In genomic region chr13:55640480-55640879, GRCm38 (mm10) we compare ENCODE assay signal across 8 mouse cellular contexts. TPM values are rescaled to one million over a fixed set of nuclear protein-coding genes. Genes with fewer than 3 reads are reported as not detected.
DNase-seq lines count a peak whose midpoint lies in the region; ATAC-seq and TF ChIP-seq lines count a peak whose summit lies in the region.
"Not testable (repeated sequence)": the region's sequence is repeated elsewhere in the genome, so short reads cannot be mapped to it uniquely, and the experiment has no call there.

No protein-coding gene starts in this region.

- not testable (repeated sequence) for H3K27ac ChIP-seq in kidney, adult 2 months (ENCODE audit: insufficient read depth, low read depth, low read length); limb, embryonic 10.5 days; midbrain, postnatal 0 days (ENCODE audit: low read depth, low read length); spleen, adult 2 months (ENCODE audit: insufficient read depth, low read length)

- TF ChIP-seq CTCF in kidney, adult 2 months (conservative IDR thresholded peaks at IDR 0.05; ENCODE audit: insufficient read depth, insufficient read length, low read depth, low read length): peak; percentile 82
- peak; percentile 84 for TF ChIP-seq CTCF in midbrain, postnatal 0 days (IDR thresholded peaks at IDR 0.05)
- peak; percentile 78; the same call in 1 of the 2 replicates for TF ChIP-seq CTCF in spleen, adult 2 months (IDR thresholded peaks at IDR 0.05; ENCODE audit: extremely low read depth, insufficient read depth, insufficient read length, insufficient replicate concordance)

- not testable (repeated sequence) for H3K4me3 ChIP-seq in kidney, adult 2 months (ENCODE audit: insufficient read depth, low read depth, low read length); limb, embryonic 10.5 days; midbrain, postnatal 0 days (ENCODE audit: low read depth, low read length); spleen, adult 2 months (ENCODE audit: extremely low read depth, insufficient read depth, insufficient read length)

- DNase-seq in 416B (ENCODE audit: low read depth): peak; percentile 81
- peak; percentile 87 for DNase-seq in adrenal gland, postnatal 14 days
- DNase-seq in embryo, embryonic 10.5 days (ENCODE audit: low spot score): peak; percentile 85
- DNase-seq in gastrocnemius, postnatal 25 days: peak; percentile 36
- DNase-seq in kidney, adult 2 months: peak; percentile 83
- DNase-seq in limb, embryonic 10.5 days (ENCODE audit: low spot score): peak; percentile 86
- DNase-seq in midbrain, postnatal 0 days (ENCODE audit: low spot score): peak; percentile 73
- peak; percentile 51 to 75 for DNase-seq in spleen, adult 2 months (ENCODE audit: low read depth in 1 of 2, low spot score in 2 of 2)

- not testable (repeated sequence) for H3K27me3 ChIP-seq in kidney, adult 2 months (replicated peaks; ENCODE audit: control insufficient read depth, insufficient read depth, low read length); limb, embryonic 10.5 days (ENCODE audit: low read depth, poor library complexity, severe bottlenecking); midbrain, postnatal 0 days (ENCODE audit: insufficient read depth, low read length); spleen, adult 2 months (ENCODE audit: control insufficient read depth, insufficient read depth, low read length)

- not testable (repeated sequence) for TF ChIP-seq POLR2A in kidney, adult 2 months (IDR thresholded peaks at IDR 0.05; ENCODE audit: low read depth, low read length); spleen, adult 2 months (IDR thresholded peaks at IDR 0.05; ENCODE audit: low read depth, low read length)

- not testable (repeated sequence) for H3K4me2 ChIP-seq in midbrain, postnatal 0 days (ENCODE audit: low read depth, low read length, poor library complexity, severe bottlenecking)

- H3K9ac ChIP-seq in midbrain, postnatal 0 days (replicated peaks; ENCODE audit: low read length, poor library complexity, severe bottlenecking): not testable (repeated sequence)

- H3K9me3 ChIP-seq in limb, embryonic 10.5 days (replicated peaks); midbrain, postnatal 0 days (ENCODE audit: low read length): not testable (repeated sequence)

- H3K4me1 ChIP-seq in kidney, adult 2 months (ENCODE audit: control insufficient read depth, insufficient read depth, low read length); limb, embryonic 10.5 days; midbrain, postnatal 0 days (ENCODE audit: insufficient read depth, low read length); spleen, adult 2 months (ENCODE audit: control insufficient read depth, insufficient read depth, insufficient read length): not testable (repeated sequence)

- not testable (repeated sequence) for ATAC-seq in midbrain, postnatal 0 days (ENCODE audit: low FRiP score)

- H3K36me3 ChIP-seq in kidney, adult 2 months (ENCODE audit: control insufficient read depth, insufficient read depth, low read length): not testable (repeated sequence)
- peaks cover 77% of the 10 kb centered on the region for H3K36me3 ChIP-seq in limb, embryonic 10.5 days
- peaks cover 20% of the 10 kb centered on the region for H3K36me3 ChIP-seq in midbrain, postnatal 0 days (ENCODE audit: insufficient read depth, low read length)
- peaks cover 13% of the 10 kb centered on the region for H3K36me3 ChIP-seq in spleen, adult 2 months (ENCODE audit: control insufficient read depth, insufficient read depth, low read length)

- 38% methylated on average over 8 of the region's 8 CpGs for WGBS in kidney, adult 2 months
- 67% methylated on average over 8 of the region's 8 CpGs for WGBS in limb, embryonic 10.5 days
- WGBS in midbrain, postnatal 0 days: 54% methylated on average over 8 of the region's 8 CpGs
- WGBS in spleen, adult 2 months: 44% methylated on average over 8 of the region's 8 CpGs

RNA-seq across cellular contexts. Expression of gene Ddx46, which starts 5.7 kb away (rescaled TPM):
- total RNA-seq in adrenal gland, postnatal 14 days (2021): 35.1 and 41.8 TPM in 2 replicates
- 10 to 100 TPM; 17.1 to 18.5 TPM for total RNA-seq in gastrocnemius, postnatal 25 days (2021)
- 12.3 and 13.0 TPM in 2 replicates for polyA plus RNA-seq in kidney, adult 2 months (2012; rRNA removed)
- 41.5 and 45.6 TPM in 2 replicates for polyA plus RNA-seq in limb, embryonic 10.5 days (2016; fragmentation: Nextera tagmentation; extraction: Ambion mirVana)
- 22.3 and 29.8 TPM in 2 replicates for total RNA-seq in midbrain, postnatal 0 days (2014; rRNA removed)
- 20.4 and 21.9 TPM in 2 replicates for polyA plus RNA-seq in midbrain, postnatal 0 days (2015; fragmentation: Nextera tagmentation; extraction: Ambion mirVana)
- 10.4 and 12.3 TPM in 2 replicates for polyA plus RNA-seq in spleen, adult 2 months (2012; rRNA removed)

RNA-seq across cellular contexts. Expression of gene Caml, which starts 17.7 kb away (rescaled TPM):
- 25.4 and 27.9 TPM in 2 replicates for total RNA-seq in adrenal gland, postnatal 14 days (2021)
- 1 to 10 TPM; 8.2 to 9.2 TPM for total RNA-seq in gastrocnemius, postnatal 25 days (2021)
- polyA plus RNA-seq in kidney, adult 2 months (2012; rRNA removed): 21.4 and 26.6 TPM in 2 replicates
- polyA plus RNA-seq in limb, embryonic 10.5 days (2016; fragmentation: Nextera tagmentation; extraction: Ambion mirVana): 48.1 and 53.3 TPM in 2 replicates
- total RNA-seq in midbrain, postnatal 0 days (2014; rRNA removed): 90.6 and 101 TPM in 2 replicates
- 113 and 114 TPM in 2 replicates for polyA plus RNA-seq in midbrain, postnatal 0 days (2015; fragmentation: Nextera tagmentation; extraction: Ambion mirVana)
- polyA plus RNA-seq in spleen, adult 2 months (2012; rRNA removed): 7.6 and 8.5 TPM in 2 replicates

RNA-seq across cellular contexts. Expression of gene B4galt7, which starts 40.8 kb away (rescaled TPM):
- total RNA-seq in adrenal gland, postnatal 14 days (2021): 11.6 and 15.4 TPM in 2 replicates
- total RNA-seq in gastrocnemius, postnatal 25 days (2021): 1 to 10 TPM; 4.5 to 6.9 TPM
- 15.0 and 15.7 TPM in 2 replicates for polyA plus RNA-seq in kidney, adult 2 months (2012; rRNA removed)
- 30.9 and 31.6 TPM in 2 replicates for polyA plus RNA-seq in limb, embryonic 10.5 days (2016; fragmentation: Nextera tagmentation; extraction: Ambion mirVana)
- 62.6 and 67.7 TPM in 2 replicates for total RNA-seq in midbrain, postnatal 0 days (2014; rRNA removed)
- polyA plus RNA-seq in midbrain, postnatal 0 days (2015; fragmentation: Nextera tagmentation; extraction: Ambion mirVana): 50.1 and 55.1 TPM in 2 replicates
- 22.8 and 25.7 TPM in 2 replicates for polyA plus RNA-seq in spleen, adult 2 months (2012; rRNA removed)

RNA-seq across cellular contexts. Expression of gene B230219D22Rik, which starts 52.4 kb away (rescaled TPM):
- total RNA-seq in adrenal gland, postnatal 14 days (2021): 53.9 and 55.4 TPM in 2 replicates
- total RNA-seq in gastrocnemius, postnatal 25 days (2021): 10 to 100 TPM; 25.7 to 29.7 TPM
- polyA plus RNA-seq in kidney, adult 2 months (2012; rRNA removed): 28.7 and 32.7 TPM in 2 replicates
- polyA plus RNA-seq in limb, embryonic 10.5 days (2016; fragmentation: Nextera tagmentation; extraction: Ambion mirVana): 55.5 and 65.2 TPM in 2 replicates
- total RNA-seq in midbrain, postnatal 0 days (2014; rRNA removed): 164 and 177 TPM in 2 replicates
- 58.4 and 62.8 TPM in 2 replicates for polyA plus RNA-seq in midbrain, postnatal 0 days (2015; fragmentation: Nextera tagmentation; extraction: Ambion mirVana)
- 16.2 and 18.2 TPM in 2 replicates for polyA plus RNA-seq in spleen, adult 2 months (2012; rRNA removed)

Comparison
In these comparisons a context has a peak if more than half of its experiments do, and no peak if none do; other contexts are left out.
1. DNase-seq: peak in every context shown above with its lines; median percentile 87 in adrenal gland, postnatal 14 days; 86 in limb, embryonic 10.5 days; 85 in embryo, embryonic 10.5 days; 83 in kidney, adult 2 months; 81 in 416B; 73 in midbrain, postnatal 0 days; 63 in spleen, adult 2 months; 36 in gastrocnemius, postnatal 25 days.